Mouse (Mus musculus): Measurements from ENCODE around the gene Cth. TPM values are rescaled to one million over a fixed set of nuclear protein-coding genes. Genes with fewer than 3 reads are reported as not detected.
"Not testable (repeated sequence)": the region's sequence is repeated elsewhere in the genome, so short reads cannot be mapped to it uniquely, and the experiment has no call there.

Gene Cth
- polyA plus RNA-seq, 1 experiment from 2014 or later, result 50.2 TPM

DNA sequence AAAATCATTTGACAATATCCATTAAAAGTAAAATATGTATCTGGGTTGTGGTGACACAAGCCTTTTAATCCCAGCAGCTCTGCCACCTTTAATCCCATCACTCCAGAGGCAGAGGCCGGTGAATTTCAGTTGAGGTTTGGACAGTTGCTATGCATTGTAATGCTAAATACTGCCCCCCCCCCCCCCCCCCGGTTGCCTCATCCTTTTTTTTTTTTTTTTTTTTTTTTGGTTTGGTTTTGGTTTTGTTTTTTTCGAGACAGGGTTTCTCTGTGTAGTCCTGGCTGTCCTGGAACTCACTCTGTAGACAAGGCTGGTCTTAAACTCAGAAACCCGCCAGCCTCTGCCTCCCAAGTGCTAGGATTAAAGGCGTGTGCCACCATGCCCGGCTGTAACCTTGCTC, 8.3 kb upstream of the Cth start:
- not testable (repeated sequence) for H3K4me2 ChIP-seq; H3K27me3 ChIP-seq; H3K9ac ChIP-seq; H3K9me3 ChIP-seq (replicated peaks); H3K4me3 ChIP-seq (replicated peaks); H3K36me3 ChIP-seq (replicated peaks); ATAC-seq (ENCODE audit: insufficient read depth); H3K27ac ChIP-seq (replicated peaks); H3K4me1 ChIP-seq (replicated peaks)
- WGBS (ENCODE audit: insufficient replicate concordance), result 41% methylated on average over 6 of the region's 6 CpGs

GRCm38 (mm10) chr3:157932074-157932473, 7.2 kb upstream of the Cth start:
- Histone ChIP-seq H3K4me2 (no peak overlapping the region), H3K27ac (replicated peaks) (no peak overlapping the region)
- no peak for ATAC-seq (ENCODE audit: insufficient read depth)

GRCm38 (mm10) chr3:157931592-157931991, 6.7 kb upstream of the Cth start:
- Histone ChIP-seq H3K4me1 (replicated peaks) (no peaks in the 10 kb centered on the region), H3K4me2 (no peak overlapping the region), H3K9me3 (replicated peaks) (no peaks in the 10 kb centered on the region), H3K36me3 (replicated peaks) (no peaks in the 10 kb centered on the region), H3K4me3 (replicated peaks) (no peak overlapping the region), H3K9ac (no peak overlapping the region), H3K27ac (replicated peaks) (no peak overlapping the region), H3K27me3 (peaks cover 5% of the 10 kb centered on the region; the same call in 1 of the 2 replicates)
- WGBS (ENCODE audit: insufficient replicate concordance), result 34% methylated on average over 3 of the region's 3 CpGs
- peak; percentile 41; the same call in 1 of the 2 replicates for ATAC-seq (ENCODE audit: insufficient read depth)

More at GRCm38 (mm10) chr3:157932074-157932473, 7.2 kb upstream of the Cth start:
- H3K4me3 ChIP-seq (replicated peaks), result no peak overlapping the region
- H3K36me3 ChIP-seq (replicated peaks), result no peaks in the 10 kb centered on the region
- no peak overlapping the region for H3K9ac ChIP-seq
- no peaks in the 10 kb centered on the region for H3K9me3 ChIP-seq (replicated peaks)
- 37% methylated on average over 3 of the region's 3 CpGs for whole genome bisulfite sequencing (ENCODE audit: insufficient replicate concordance)
- peaks cover 5% of the 10 kb centered on the region; the same call in 1 of the 2 replicates for H3K27me3 ChIP-seq
- no peaks in the 10 kb centered on the region for H3K4me1 ChIP-seq (replicated peaks)

GRCm38 (mm10) chr3:157929417-157929816, 4.5 kb upstream of the Cth start:
- Histone ChIP-seq H3K36me3 (replicated peaks) (no peaks in the 10 kb centered on the region), H3K27me3 (peaks cover 9% of the 10 kb centered on the region; the same call in 1 of the 2 replicates), H3K9me3 (replicated peaks) (no peaks in the 10 kb centered on the region), H3K27ac (replicated peaks) (no peak overlapping the region), H3K4me1 (replicated peaks) (peaks cover 9% of the 10 kb centered on the region), H3K4me2 (no peak overlapping the region), H3K4me3 (replicated peaks) (no peak overlapping the region), H3K9ac (no peak overlapping the region)
- WGBS (ENCODE audit: insufficient replicate concordance), result 54% methylated on average over 1 of the region's 1 CpGs
- no peak for ATAC-seq (ENCODE audit: insufficient read depth)

DNA sequence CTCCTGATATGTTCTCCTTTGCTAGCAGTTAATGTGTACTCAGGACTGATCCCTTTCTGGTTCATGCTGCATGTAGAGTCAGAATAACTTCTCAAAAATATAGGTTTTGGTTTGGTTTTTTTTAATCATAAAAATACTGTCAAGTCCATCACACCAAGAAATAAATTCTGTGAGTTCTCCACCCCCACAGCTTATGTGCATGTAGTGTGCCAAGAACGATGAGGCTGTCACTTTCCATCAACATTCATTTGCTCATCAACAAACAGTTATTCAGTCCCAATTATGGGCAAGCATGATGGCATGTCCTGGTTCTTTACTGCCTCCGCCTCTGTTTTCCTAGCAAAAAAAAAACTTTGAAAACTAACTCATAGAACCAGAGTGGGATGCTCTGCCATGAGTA, 3.9 kb upstream of the Cth start:
- 58% methylated on average over 2 of the region's 2 CpGs for WGBS (ENCODE audit: insufficient replicate concordance)
- Histone ChIP-seq H3K36me3 (replicated peaks) (no peaks in the 10 kb centered on the region), H3K9ac (no peak overlapping the region), H3K9me3 (replicated peaks) (no peaks in the 10 kb centered on the region), H3K4me1 (replicated peaks) (peaks cover 11% of the 10 kb centered on the region), H3K27me3 (peaks cover 9% of the 10 kb centered on the region; the same call in 1 of the 2 replicates), H3K4me2 (no peak overlapping the region), H3K27ac (replicated peaks) (no peak overlapping the region), H3K4me3 (replicated peaks) (no peak overlapping the region)
- no peak for ATAC-seq (ENCODE audit: insufficient read depth)

- WGBS (ENCODE audit: insufficient replicate concordance), result 44% methylated on average over 2 of the region's 2 CpGs
- ATAC-seq (ENCODE audit: insufficient read depth), result no peak
Measured at GRCm38 (mm10) chr3:157926761-157927160, 1.9 kb upstream of the Cth start.

DNA sequence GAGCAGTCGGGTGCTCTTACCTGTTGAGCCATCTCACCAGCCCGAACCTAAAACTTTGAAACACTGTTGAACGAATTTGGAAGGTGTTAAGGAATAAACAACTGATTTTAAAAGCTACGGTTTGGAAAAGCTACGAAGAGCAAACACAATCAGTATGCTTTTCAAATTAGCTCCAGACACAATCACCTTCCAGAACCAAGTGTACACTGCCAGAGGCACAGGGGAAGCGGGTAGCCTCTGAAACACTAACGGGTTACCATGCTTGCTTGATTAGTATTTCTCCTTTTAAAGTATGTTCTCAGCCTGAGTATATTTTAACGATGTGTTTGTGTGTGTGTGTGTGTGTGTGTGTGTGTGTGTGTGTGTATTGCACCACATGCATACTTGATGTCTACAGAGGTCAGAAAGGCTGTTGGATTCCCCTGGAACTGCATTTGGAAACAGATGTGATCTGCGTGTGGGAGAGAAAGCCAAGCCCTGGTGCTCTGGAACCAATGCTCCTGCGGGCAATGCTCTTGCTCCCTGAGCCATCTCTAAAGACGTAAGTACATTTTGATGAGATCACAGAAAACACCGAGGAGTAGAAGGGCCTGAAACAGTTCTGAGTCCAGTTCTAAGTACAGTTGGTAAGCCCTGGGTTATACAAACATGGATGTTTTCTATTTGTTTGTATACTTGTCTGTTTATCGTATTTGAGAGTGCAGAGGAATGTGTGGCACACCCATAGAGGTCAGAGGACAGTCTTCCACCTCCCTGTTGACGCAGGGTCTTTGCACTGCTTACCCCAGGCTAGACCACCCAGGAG, 1.0 kb upstream of the Cth start:
- no peak for ATAC-seq (ENCODE audit: insufficient read depth)
- peaks cover 11% of the 10 kb centered on the region for H3K4me1 ChIP-seq (replicated peaks)
- no peak overlapping the region for H3K4me3 ChIP-seq (replicated peaks)
- no peak overlapping the region for H3K27ac ChIP-seq (replicated peaks)
- 69% methylated on average over 14 of the region's 14 CpGs for WGBS (ENCODE audit: insufficient replicate concordance)
- no peak overlapping the region for H3K9ac ChIP-seq
- H3K4me2 ChIP-seq, result no peak overlapping the region
- no peaks in the 10 kb centered on the region for H3K9me3 ChIP-seq (replicated peaks)
- no peaks in the 10 kb centered on the region for H3K36me3 ChIP-seq (replicated peaks)
- H3K27me3 ChIP-seq, result 0 out of 2 replicates have a peak, but pooled peaks cover 9% of the 10 kb centered on the region

More at GRCm38 (mm10) chr3:157926761-157927160, 1.9 kb upstream of the Cth start:
- Histone ChIP-seq H3K9ac (no peak overlapping the region), H3K36me3 (replicated peaks) (no peaks in the 10 kb centered on the region), H3K4me1 (replicated peaks) (peaks cover 11% of the 10 kb centered on the region), H3K9me3 (replicated peaks) (no peaks in the 10 kb centered on the region), H3K4me2 (no peak overlapping the region), H3K4me3 (replicated peaks) (no peak overlapping the region), H3K27me3 (peaks cover 9% of the 10 kb centered on the region; the same call in 1 of the 2 replicates), H3K27ac (replicated peaks) (no peak overlapping the region)

- Histone ChIP-seq H3K4me2 (peak overlapping the region; percentile 21), H3K27me3 (0 out of 2 replicates have a peak, but pooled peaks cover 9% of the 10 kb centered on the region), H3K9ac (no peak overlapping the region), H3K9me3 (replicated peaks) (no peaks in the 10 kb centered on the region), H3K4me3 (replicated peaks) (peak overlapping the region; percentile 54), H3K27ac (replicated peaks) (no peak overlapping the region), H3K4me1 (replicated peaks) (peaks cover 11% of the 10 kb centered on the region), H3K36me3 (replicated peaks) (no peaks in the 10 kb centered on the region)
- no peak for ATAC-seq (ENCODE audit: insufficient read depth)
- WGBS (ENCODE audit: insufficient replicate concordance), result 71% methylated on average over 3 of the region's 3 CpGs
Measured at GRCm38 (mm10) chr3:157923268-157923835, 1.5 kb downstream of the Cth start.

GRCm38 (mm10) chr3:157921376-157921775, 3.5 kb downstream of the Cth start:
- Histone ChIP-seq H3K4me1 (replicated peaks) (peaks cover 11% of the 10 kb centered on the region), H3K27me3 (0 out of 2 replicates have a peak, but pooled peaks cover 4% of the 10 kb centered on the region), H3K4me3 (replicated peaks) (no peak overlapping the region), H3K27ac (replicated peaks) (no peak overlapping the region), H3K4me2 (no peak overlapping the region), H3K36me3 (replicated peaks) (no peaks in the 10 kb centered on the region), H3K9me3 (replicated peaks) (no peaks in the 10 kb centered on the region), H3K9ac (no peak overlapping the region)
- ATAC-seq (ENCODE audit: insufficient read depth), result no peak
- 59% methylated on average over 2 of the region's 2 CpGs for WGBS (ENCODE audit: insufficient replicate concordance)

- Histone ChIP-seq H3K9ac (no peak overlapping the region), H3K27ac (replicated peaks) (no peak overlapping the region), H3K27me3 (no peaks in the 10 kb centered on the region), H3K4me1 (replicated peaks) (no peaks in the 10 kb centered on the region), H3K4me3 (replicated peaks) (no peak overlapping the region), H3K36me3 (replicated peaks) (no peaks in the 10 kb centered on the region), H3K9me3 (replicated peaks) (no peaks in the 10 kb centered on the region), H3K4me2 (no peak overlapping the region)
- no peak for ATAC-seq (ENCODE audit: insufficient read depth)
- 76% methylated on average over 4 of the region's 4 CpGs for WGBS (ENCODE audit: insufficient replicate concordance)
Measured at GRCm38 (mm10) chr3:157916336-157916735, 8.5 kb downstream of the Cth start.

- H3K9me3 ChIP-seq (replicated peaks), result no peaks in the 10 kb centered on the region
- no peak overlapping the region for H3K4me3 ChIP-seq (replicated peaks)
- H3K27me3 ChIP-seq, result no peaks in the 10 kb centered on the region
- H3K27ac ChIP-seq (replicated peaks), result no peak overlapping the region
- no peak overlapping the region for H3K9ac ChIP-seq
- 74% methylated on average over 2 of the region's 2 CpGs for WGBS (ENCODE audit: insufficient replicate concordance)
- ATAC-seq (ENCODE audit: insufficient read depth), result no peak
- H3K36me3 ChIP-seq (replicated peaks), result 0 out of 2 replicates have a peak, but pooled peaks cover 7% of the 10 kb centered on the region
- H3K4me1 ChIP-seq (replicated peaks), result no peaks in the 10 kb centered on the region
- no peak overlapping the region for H3K4me2 ChIP-seq
Measured at GRCm38 (mm10) chr3:157912155-157912554, 12.7 kb downstream of the Cth start.
